Mouse (Mus musculus) E14TG2a.4 (cell line): ENCODE data around the gene Bub1.

Experiments
- H3K27me3 ChIP-seq: 2 replicates; pipeline ENCODE4 v1.6.1; 2014; ENCODE audit warnings: low read length, control low read depth; ENCODE audit not compliant: insufficient read depth
- H3K36me3 ChIP-seq: 2 replicates; pipeline ENCODE4 v1.6.1; 2014; ENCODE audit warnings: low read length, control low read depth; ENCODE audit not compliant: insufficient read depth
- H3K4me1 ChIP-seq: replicated peaks from 2 replicates; pipeline ENCODE4 v1.6.1; 2014; ENCODE audit warnings: low read depth, low read length, control low read depth
- H3K4me3 ChIP-seq: replicated peaks from 2 replicates; pipeline ENCODE4 v1.5.1; 2014; ENCODE audit warnings: mild to moderate bottlenecking, low read length
- H3K9me3 ChIP-seq: 2 replicates; pipeline ENCODE4 v1.6.1; 2014; ENCODE audit warnings: low read length, control low read depth
- CTCF ChIP-seq: conservative IDR thresholded peaks from 2 replicates; pipeline ENCODE4 v1.5.1; 2014; ENCODE audit warnings: low read length
- NANOG ChIP-seq: IDR thresholded peaks from 2 replicates; pipeline ENCODE4 v1.6.1; 2014; ENCODE audit warnings: borderline replicate concordance, low read length, mixed read lengths
- POU5F1 ChIP-seq: IDR thresholded peaks from 2 replicates; pipeline ENCODE4 v1.6.1; 2014; ENCODE audit warnings: low read length, borderline replicate concordance

Bub1 gene

DNA sequence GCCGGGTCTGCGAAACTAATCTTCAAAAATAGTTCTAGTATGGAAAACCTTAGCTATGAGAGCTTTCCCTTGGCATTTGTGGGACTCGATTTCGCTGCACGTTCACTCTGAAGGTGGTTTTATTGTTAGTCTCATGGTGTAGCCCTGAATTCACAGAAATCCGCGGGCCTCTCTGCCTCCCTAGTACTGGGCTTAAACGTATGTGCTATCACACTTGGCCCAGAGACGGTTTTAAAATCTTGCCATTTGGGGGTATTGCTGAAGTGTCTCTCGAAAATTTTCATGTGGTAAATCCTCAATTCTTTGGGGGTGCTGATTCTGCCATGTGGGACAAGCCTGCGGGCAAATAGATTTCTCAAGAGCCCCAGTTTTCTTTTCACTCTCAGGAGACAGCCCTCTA is 42.5 kb downstream of the Bub1 start:
- Histone ChIP-seq H3K4me3 (peak overlapping the region; percentile 78), H3K4me1 (peaks cover 32% of the 10 kb centered on the region), H3K9me3 (no peaks in the 10 kb centered on the region), H3K36me3 (no peaks in the 10 kb centered on the region), H3K27me3 (no peaks in the 10 kb centered on the region)
- TF ChIP-seq CTCF (no peak), NANOG (no peak), POU5F1 (no peak)

DNA sequence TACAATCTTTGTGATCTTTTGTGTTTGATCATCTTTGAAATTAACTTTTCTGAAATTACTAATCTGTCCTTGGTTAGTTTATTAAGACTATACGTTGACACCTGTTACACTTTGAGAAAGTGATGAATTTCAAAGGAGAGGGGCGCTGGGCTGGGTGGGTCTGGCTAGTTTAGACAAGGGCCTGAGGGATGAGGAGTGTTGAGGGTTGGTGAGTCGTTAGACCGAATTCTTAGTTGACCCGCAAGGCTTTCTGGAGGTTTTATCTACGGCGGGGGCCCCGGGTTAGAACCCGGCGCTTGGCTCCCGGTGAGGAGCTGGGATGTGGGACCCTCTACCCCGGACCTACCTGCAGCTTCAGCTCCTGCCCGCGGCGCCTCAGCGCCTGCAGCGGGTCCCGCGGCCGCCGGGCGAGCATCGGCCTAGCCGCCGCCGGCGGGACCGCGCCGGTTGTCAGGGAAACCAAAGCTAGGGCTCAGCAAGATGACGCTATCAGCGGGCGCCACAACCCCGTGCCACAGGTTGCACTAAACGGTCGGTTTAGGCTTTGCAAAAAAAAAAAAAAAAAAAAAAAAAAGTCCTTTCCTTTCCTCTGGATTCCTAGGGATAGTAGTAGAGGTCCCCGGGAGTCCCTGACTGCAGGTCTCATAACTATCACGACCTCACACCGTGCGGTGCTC is 43.1 kb downstream of the Bub1 start, which contains the start of gene Nphp1:
Gene Nphp1, minus strand, starts transcription at position 458 of the 677 bp plus-strand sequence.
- peaks cover 32% of the 10 kb centered on the region for H3K4me1 ChIP-seq
- H3K27me3 ChIP-seq = no peaks in the 10 kb centered on the region
- H3K36me3 ChIP-seq = no peaks in the 10 kb centered on the region
- no peak for TF ChIP-seq CTCF
- TF ChIP-seq POU5F1 = no peak
- TF ChIP-seq NANOG = no peak
- H3K9me3 ChIP-seq = no peaks in the 10 kb centered on the region
- H3K4me3 ChIP-seq = peak within 1 kb of the TSS; percentile 78

DNA sequence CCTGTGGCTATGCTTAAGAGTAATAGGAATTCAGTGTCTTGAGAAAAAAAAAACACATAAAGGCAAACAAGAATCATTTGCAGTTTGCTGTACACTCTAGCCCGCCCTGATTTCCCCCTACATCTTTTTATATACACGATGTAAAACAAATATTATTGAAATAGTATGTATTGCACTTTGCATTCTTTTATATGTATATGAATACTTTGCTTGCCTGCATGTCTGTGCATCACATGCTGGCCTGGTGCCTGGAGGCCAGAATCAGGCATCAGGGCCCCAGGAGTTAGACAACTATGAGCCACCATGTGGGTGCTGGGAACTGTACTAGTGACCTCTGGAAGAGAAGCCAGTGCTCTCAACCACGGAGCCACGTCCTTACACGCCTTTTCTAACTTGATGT is 44.4 kb downstream of the Bub1 start:
- no peak for TF ChIP-seq POU5F1
- TF ChIP-seq CTCF = no peak
- no peak for TF ChIP-seq NANOG
- Histone ChIP-seq H3K36me3 (no peaks in the 10 kb centered on the region), H3K4me1 (peaks cover 32% of the 10 kb centered on the region), H3K27me3 (no peaks in the 10 kb centered on the region), H3K9me3 (no peaks in the 10 kb centered on the region), H3K4me3 (no peak overlapping the region)

DNA sequence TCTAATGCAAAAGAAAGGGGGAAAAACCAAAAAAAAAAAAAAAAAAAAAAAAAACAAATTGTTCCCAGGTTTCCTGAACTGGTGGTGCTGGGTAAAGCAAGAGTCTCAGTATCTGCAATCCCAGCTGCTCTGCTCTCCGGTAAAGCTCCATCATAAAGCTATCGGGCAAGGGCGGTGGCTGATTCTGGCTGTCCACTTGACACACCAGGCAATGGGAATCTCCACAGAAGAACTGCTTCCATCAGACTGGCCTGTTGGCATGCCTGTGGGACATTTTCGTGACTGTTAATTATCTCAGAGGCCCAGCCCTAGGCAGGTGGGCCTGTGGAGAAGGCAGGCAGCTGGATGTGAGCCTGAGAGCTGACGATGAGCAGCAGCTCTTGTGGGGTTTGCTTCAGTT is 53.2 kb downstream of the Bub1 start:
- no peak for TF ChIP-seq NANOG
- TF ChIP-seq POU5F1 = no peak
- no peak for TF ChIP-seq CTCF
- H3K36me3 ChIP-seq = no peaks in the 10 kb centered on the region; the same call in 1 of the 2 replicates
- no peaks in the 10 kb centered on the region for H3K27me3 ChIP-seq
- no peak overlapping the region for H3K4me3 ChIP-seq
- peaks cover 12% of the 10 kb centered on the region for H3K4me1 ChIP-seq
- no peaks in the 10 kb centered on the region for H3K9me3 ChIP-seq

DNA sequence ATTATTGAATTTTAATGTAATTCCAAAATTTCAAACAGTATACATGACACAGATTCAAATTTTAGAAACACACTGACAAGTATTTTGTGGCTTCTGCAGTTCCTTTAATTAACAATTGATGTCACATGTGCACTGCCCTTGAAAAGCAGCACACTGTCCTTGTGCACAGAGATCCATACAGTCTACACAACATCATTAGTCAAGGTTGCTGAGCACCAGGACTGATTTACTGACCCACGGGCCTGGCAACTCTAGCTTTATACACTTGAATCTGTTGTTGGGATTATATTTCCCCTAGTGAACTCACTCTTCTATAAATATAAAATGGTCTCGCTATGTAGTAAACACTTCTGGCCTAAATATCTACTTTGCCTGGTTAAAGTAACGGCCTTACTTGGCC is 56.7 kb downstream of the Bub1 start:
- no peak overlapping the region for H3K4me3 ChIP-seq
- peaks cover 18% of the 10 kb centered on the region for H3K4me1 ChIP-seq
- TF ChIP-seq POU5F1 (no peak), CTCF (no peak), NANOG (no peak)
- H3K27me3 ChIP-seq = no peaks in the 10 kb centered on the region
- H3K36me3 ChIP-seq = no peaks in the 10 kb centered on the region; the same call in 1 of the 2 replicates
- H3K9me3 ChIP-seq = no peaks in the 10 kb centered on the region

DNA sequence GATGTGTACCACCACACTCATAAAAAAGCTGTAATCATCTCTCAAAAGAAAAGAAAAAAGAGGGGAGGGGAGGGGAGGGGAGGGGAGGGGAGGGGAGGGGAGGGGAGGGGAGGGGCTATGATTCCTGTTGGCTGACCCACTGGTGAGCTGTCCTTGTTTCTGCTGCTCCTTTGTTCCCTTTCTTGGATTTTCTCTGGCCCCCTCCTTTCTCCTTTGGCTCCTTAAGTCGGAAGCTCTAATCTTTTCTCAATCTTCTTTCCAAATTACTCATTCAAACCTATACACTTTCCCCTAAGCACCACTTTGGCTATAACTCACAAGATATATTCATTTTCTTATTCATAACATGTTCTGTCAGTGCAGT is 57.1 kb downstream of the Bub1 start:
- TF ChIP-seq POU5F1 = no peak
- TF ChIP-seq CTCF = no peak
- no peak for TF ChIP-seq NANOG
- Histone ChIP-seq H3K9me3 (no peaks in the 10 kb centered on the region), H3K4me3 (no peak overlapping the region), H3K27me3 (no peaks in the 10 kb centered on the region), H3K4me1 (peaks cover 14% of the 10 kb centered on the region), H3K36me3 (no peaks in the 10 kb centered on the region; the same call in 1 of the 2 replicates)

DNA sequence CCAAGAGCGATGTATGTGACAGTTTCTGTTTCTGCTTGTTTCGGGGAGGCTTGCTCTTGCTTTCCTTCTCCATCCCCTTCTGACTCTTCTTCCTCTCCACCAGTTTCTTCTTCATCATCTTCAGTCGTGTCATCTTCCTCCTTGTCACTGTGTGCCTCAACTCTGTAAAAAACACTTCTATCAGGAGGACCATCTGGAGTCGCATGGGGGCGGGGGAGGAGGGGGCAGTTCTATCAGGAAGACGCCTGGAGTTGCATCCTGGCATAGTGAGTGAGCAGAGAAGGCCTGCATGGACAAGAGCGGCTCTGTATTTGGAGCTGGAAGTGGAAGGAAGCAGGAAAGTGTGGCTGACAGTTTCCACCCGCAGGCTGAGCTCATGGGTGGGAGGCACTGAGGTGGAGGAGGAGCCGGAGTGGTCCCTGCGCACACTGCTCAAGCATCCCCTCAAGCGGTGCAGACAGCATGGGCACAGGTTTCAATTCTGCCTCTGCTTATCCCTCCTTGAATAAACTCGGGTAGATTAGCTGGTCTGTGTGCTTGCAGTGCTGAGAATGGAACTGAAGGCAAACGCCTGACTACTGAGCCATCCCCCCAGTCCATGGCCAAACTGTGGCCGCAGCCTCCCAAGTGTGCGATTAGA is 57.6 kb downstream of the Bub1 start:
- Histone ChIP-seq H3K27me3 (no peaks in the 10 kb centered on the region), H3K9me3 (no peaks in the 10 kb centered on the region)
- no peak for TF ChIP-seq NANOG
- no peak for TF ChIP-seq POU5F1
- no peak for TF ChIP-seq CTCF

DNA sequence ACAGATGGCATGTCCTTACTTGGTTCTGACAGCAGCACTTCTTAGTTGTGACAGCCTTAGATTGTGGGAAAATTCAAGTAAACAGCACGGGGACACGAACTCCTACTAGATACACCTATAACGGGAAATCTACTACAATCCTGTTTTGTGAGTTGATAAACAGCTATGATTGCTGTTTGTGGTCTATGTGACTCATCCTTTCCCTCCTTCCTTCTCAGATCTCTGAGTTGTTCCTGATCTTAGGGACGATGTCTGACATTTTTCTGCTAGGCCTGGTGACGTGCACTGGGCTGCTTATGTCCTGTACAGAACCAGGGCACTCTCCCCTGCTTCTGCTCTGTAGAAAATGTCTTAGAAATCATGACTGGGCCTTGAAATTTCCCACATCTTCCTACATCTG is 70.1 kb downstream of the Bub1 start:
- Histone ChIP-seq H3K27me3 (peaks cover 11% of the 10 kb centered on the region; the same call in 1 of the 2 replicates), H3K36me3 (no peaks in the 10 kb centered on the region), H3K4me1 (peaks cover 14% of the 10 kb centered on the region), H3K4me3 (no peak overlapping the region), H3K9me3 (no peaks in the 10 kb centered on the region)
- TF ChIP-seq NANOG = no peak
- TF ChIP-seq POU5F1 = no peak
- no peak for TF ChIP-seq CTCF

More for the DNA sequence above, 57.6 kb downstream of the Bub1 start:
- peaks cover 14% of the 10 kb centered on the region for H3K4me1 ChIP-seq
- H3K4me3 ChIP-seq = no peak overlapping the region
- H3K36me3 ChIP-seq = no peaks in the 10 kb centered on the region; the same call in 1 of the 2 replicates
